Mouse (Mus musculus) regulatory T cell (primary cell): Measurements from ENCODE around the gene Spin1.
"Not testable (repeated sequence)": the region's sequence is repeated elsewhere in the genome, so short reads cannot be mapped to it uniquely, and the experiment has no call there.

ENCODE experiments used
- in situ Hi-C: fragments of 300-600 bp; cut with MboI, MseI; formaldehyde crosslinking; loops from one replicate; pipeline ENCODE4 v1.15.1; 2025; ENCODE audit warnings: high pct_unique_total_duplicates

Gene Spin1

GRCm38 (mm10) chr13:51094323-51095195 lies 6.1 kb upstream of the Spin1 start:
- in situ Hi-C loops = loop anchor here (10.0 kb wide), 1 partner anchor 530 kb away; no protein-coding TSS in a partner anchor

- in situ Hi-C loops = loop anchor here (10.0 kb wide), 1 partner anchor 530 kb away; no protein-coding TSS in a partner anchor
Observed at GRCm38 (mm10) chr13:51095196-51095715, 5.4 kb upstream of the Spin1 start.

GRCm38 (mm10) chr13:51096644-51097043 lies 4.0 kb upstream of the Spin1 start:
- in situ Hi-C loops = loop anchor here (10.0 kb wide), 1 partner anchor 528 kb away; no protein-coding TSS in a partner anchor

GRCm38 (mm10) chr13:51099560-51100232 lies 984 bp upstream of the Spin1 start:
- in situ Hi-C loops = loop anchor here (10.0 kb wide), 1 partner anchor 525 kb away; no protein-coding TSS in a partner anchor

GRCm38 (mm10) chr13:51101016-51101776 lies 516 bp downstream of the Spin1 start:
- in situ Hi-C loops = no loop called here

- in situ Hi-C loops = no loop called here
Observed at GRCm38 (mm10) chr13:51101777-51102132, 1.1 kb downstream of the Spin1 start.

GRCm38 (mm10) chr13:51103111-51103725 lies 2.5 kb downstream of the Spin1 start:
- in situ Hi-C loops = no loop called here

- in situ Hi-C loops = no loop called here
Observed at GRCm38 (mm10) chr13:51103861-51104650, 3.4 kb downstream of the Spin1 start.

- in situ Hi-C loops = loop anchor here (5.0 kb wide), 1 partner anchor 311 kb away; no protein-coding TSS in a partner anchor
Observed at GRCm38 (mm10) chr13:51105861-51106655, 5.4 kb downstream of the Spin1 start.

GRCm38 (mm10) chr13:51106816-51107215 lies 6.1 kb downstream of the Spin1 start:
- in situ Hi-C loops = loop anchor here (5.0 kb wide), 1 partner anchor 310 kb away; no protein-coding TSS in a partner anchor

GRCm38 (mm10) chr13:51109517-51109916 lies 8.8 kb downstream of the Spin1 start:
- in situ Hi-C loops = loop anchor here (5.0 kb wide), 1 partner anchor 308 kb away; no protein-coding TSS in a partner anchor

GRCm38 (mm10) chr13:51114398-51114797 lies 13.7 kb downstream of the Spin1 start:
- in situ Hi-C loops = not testable (repeated sequence)

- in situ Hi-C loops = no loop called here
Observed at GRCm38 (mm10) chr13:51115762-51116161, 15.1 kb downstream of the Spin1 start.

GRCm38 (mm10) chr13:51120734-51121133 lies 20.1 kb downstream of the Spin1 start:
- in situ Hi-C loops = no loop called here

GRCm38 (mm10) chr13:51121966-51122365 lies 21.3 kb downstream of the Spin1 start:
- in situ Hi-C loops = no loop called here

- in situ Hi-C loops = no loop called here
Observed at GRCm38 (mm10) chr13:51122771-51123170, 22.1 kb downstream of the Spin1 start.

- in situ Hi-C loops = no loop called here
Observed at GRCm38 (mm10) chr13:51125357-51125756, 24.7 kb downstream of the Spin1 start.

GRCm38 (mm10) chr13:51127906-51128305 lies 27.2 kb downstream of the Spin1 start:
- in situ Hi-C loops = no loop called here

GRCm38 (mm10) chr13:51128417-51128816 lies 27.7 kb downstream of the Spin1 start:
- in situ Hi-C loops = no loop called here
